Mouse (Mus musculus) adipose tissue, adult 10 weeks (tissue): Measurements from ENCODE around the gene Brd3os. TPM values are rescaled to one million over a fixed set of nuclear protein-coding genes. Genes with fewer than 3 reads are reported as not detected.

Experiments used
- polyA plus RNA-seq: library from polyadenylated mRNA; stranded (reverse); fragments of 350-450 nt; fragmentation: Illumina TruSeq; extraction: RNeasy Lipid Tissue Mini Kit (QIAGEN cat#74804); gene quantifications from one replicate; pipeline ENCODE4 v1.2.3, GENCODE M21; 2014; ENCODE audit warnings: low read depth, low replicate concordance

Brd3os gene
- 6.7 TPM for polyA plus RNA-seq

DNA sequence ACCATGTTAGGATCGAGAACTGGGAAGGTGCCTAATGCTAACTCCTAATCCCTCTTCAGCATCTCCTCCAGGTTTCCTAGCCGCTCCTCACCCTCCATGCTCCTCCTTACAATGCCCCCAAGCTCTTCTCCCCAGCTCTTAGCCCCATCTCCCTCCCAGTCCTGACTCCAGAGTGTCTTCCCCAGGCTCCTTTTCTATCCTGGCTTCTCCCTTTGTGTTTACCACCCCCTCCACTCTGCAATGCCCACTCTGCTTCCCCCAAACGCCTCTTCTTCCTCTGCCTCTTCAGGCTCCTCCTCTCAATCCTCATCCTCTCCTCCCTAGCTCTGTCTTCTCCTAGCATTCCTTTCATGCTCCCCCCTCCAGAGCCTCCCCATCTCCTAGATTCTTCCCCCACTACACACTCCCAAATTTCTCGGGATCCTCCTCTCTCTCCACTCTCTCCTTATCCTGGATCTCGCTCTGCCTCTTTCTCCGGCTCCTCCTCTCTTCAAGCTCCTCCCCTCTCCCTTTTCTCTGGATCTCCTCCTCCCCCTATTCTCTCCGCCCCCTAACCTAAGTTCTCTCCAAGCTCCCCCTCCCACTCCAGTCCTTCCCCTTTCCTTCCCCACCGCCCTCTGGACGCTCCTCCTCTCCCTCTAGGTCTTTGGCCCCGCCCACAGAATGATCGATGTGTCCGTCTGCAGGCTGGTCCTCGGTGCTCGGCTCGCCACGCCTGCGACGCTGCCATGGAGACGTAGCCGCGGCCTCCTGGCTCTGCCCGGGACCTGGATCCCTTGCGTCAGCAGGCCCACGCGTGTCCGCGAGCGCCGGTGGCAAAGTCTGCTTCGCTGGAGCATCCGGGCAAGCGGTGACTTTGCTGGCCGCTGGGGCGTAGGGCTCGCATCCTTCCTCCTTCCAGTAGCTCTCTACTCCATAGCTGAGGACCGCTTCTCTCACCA is at the start of gene Brd3os:
TSS of gene Brd3os (plus strand) at position 558 of the 941 bp plus-strand sequence.

DNA sequence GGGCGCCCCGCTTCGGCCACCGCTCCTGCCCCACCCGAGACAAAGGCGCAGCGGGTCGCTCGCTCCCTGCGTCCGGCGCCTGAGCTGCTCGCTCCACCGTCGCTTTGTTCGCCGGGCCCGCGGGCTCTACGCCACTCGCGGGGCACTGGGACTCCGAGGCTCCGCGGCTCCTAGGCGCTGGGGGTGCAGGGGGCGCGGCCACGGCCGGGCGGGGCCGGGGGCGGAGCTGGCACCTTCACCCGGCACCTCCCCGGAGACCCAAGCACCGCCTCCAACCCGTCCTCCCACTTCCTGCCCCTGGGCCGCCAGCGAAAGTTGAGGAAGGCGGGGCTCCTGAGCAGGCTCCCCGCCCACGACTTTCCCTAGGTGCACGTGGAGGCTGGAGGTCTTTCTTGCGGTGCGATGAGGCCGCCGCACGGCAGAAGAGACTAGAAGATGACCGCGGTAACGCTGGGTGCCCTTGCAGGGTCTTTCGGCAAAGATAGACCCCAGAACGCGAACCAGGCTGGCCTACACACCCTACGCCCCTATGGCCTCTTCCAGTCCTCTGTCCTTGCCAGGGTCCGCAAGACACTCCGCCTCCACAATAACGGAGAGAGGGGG is 15.2 kb upstream of the Brd3os start, which contains the start of gene Vav2:
TSS of gene Vav2 (minus strand) at position 179 of the 603 bp plus-strand sequence.

Other genes starting within 250 kb of the Brd3os start
- 28.4 TPM for gene Sardh, start 194.0 kb upstream of the Brd3os start, polyA plus RNA-seq
- gene Vav2, start 15.3 kb upstream of the Brd3os start, polyA plus RNA-seq, result 30.7 TPM
- gene Brd3, start 65.3 kb downstream of the Brd3os start, polyA plus RNA-seq, result 30.4 TPM
- gene Wdr5, start 72.8 kb downstream of the Brd3os start, polyA plus RNA-seq, result 25.7 TPM
- 54.4 TPM for gene Rxra, start 234.1 kb downstream of the Brd3os start, polyA plus RNA-seq